Mouse (Mus musculus): ENCODE results near the gene Smim11. TPM values are rescaled to one million over a fixed set of nuclear protein-coding genes. Genes with fewer than 3 reads are reported as not detected.

Gene Smim11
- total RNA-seq (2022): 10 to 100 TPM; 52.1 to 83.0 (median 64.7) TPM

GRCm38 (mm10) chr16:92300649-92301411, at the start of gene Smim11:
Gene Smim11, plus strand, starts transcription at chr16:92301286.
- DNase-seq: peak; percentile 94

GRCm38 (mm10) chr16:92254316-92254715, 46.8 kb upstream of the Smim11 start:
- no peak for DNase-seq

DNA sequence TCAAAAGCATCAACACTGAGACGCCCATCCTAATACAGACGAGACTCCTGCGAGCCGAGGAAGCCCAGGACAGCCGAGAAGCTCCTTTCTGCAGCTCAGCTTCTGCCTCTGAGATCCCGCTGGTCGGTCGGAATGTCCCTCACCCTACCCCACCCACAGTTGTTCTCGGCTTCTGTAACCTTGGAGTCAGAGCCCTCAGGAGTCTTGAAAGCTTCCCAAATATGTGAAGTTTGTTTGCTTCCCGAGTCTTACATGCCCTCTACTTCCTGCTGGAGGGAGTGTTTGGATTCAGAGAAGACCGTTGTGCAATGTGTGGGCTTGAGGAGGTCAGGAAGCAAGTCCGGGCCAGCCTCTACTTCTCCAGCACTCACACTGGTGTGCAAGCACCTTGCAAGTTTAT, 33.2 kb upstream of the Smim11 start:
- no peak for DNase-seq

GRCm38 (mm10) chr16:92274516-92274915, 26.6 kb upstream of the Smim11 start:
- DNase-seq: no peak

GRCm38 (mm10) chr16:92275526-92275925, 25.6 kb upstream of the Smim11 start:
- DNase-seq: peak; percentile 70

DNA sequence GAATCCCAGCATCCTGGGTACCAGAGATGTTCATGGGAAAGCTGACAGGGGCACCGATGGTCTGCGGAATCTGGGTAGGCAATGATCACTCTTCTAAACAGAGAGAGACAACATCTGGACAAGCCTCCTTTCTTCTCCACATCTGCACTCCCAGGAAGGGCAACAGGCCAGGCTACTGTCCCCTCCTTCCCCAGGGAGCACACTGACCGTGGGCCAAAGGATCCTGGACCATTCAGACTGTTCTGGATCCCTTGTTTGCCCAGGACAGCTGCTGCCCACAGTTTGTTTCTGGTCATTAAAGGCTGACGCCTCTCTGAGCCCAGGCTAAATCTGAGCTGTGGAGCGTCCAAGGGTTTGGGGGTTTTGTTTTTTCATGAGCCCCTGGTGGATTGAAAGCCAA, 18.4 kb upstream of the Smim11 start:
- no peak for DNase-seq

- no peak for DNase-seq
These were observed 16.0 kb upstream of the Smim11 start for GRCm38 (mm10) chr16:92285068-92285467.

GRCm38 (mm10) chr16:92286609-92287008, 14.5 kb upstream of the Smim11 start:
- DNase-seq: peak; percentile 63

GRCm38 (mm10) chr16:92288778-92289177, 12.3 kb upstream of the Smim11 start:
- DNase-seq: no peak

- no peak for DNase-seq
These were observed 11.0 kb upstream of the Smim11 start for GRCm38 (mm10) chr16:92290045-92290444.

- DNase-seq: no peak
These were observed 9.0 kb upstream of the Smim11 start, which contains the start of gene Kcne2 for GRCm38 (mm10) chr16:92292101-92292500. Gene Kcne2, plus strand, starts transcription at chr16:92292389.

DNA sequence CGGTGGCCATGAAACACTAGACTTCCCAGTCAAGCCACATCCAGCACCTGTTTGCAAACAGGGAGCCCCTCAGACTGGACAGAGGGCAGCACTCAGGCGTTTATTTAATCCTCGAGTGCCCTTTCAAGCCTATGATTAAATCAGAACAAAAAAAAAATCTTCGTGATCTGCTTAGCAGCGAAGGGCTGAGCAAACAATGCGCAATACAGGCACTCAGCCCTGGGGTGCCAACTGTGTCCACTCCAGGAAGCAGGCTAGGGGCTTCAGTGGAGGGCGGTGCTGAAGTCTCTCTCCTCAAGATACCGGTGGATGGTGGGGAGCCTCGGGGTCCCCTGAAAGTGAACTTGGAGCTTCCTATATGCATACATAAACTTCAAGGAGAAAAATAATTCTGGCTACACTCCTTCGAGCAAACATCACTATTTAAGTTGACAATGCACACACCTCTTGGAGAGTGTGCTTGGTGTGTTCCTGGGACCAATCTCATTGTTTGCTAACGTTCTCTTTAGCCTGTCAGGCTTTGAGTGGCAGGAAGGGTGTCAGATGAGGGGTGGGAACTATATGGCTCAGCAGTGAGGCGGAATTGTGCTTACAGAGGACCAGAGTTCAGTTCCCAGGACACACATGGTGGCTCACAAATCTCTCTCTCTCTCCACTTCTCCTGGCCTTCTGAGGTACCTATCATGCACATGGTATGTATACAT, 6.7 kb upstream of the Smim11 start:
- no peak for DNase-seq

GRCm38 (mm10) chr16:92295328-92295727, 5.8 kb upstream of the Smim11 start:
- no peak for DNase-seq

- no peak for DNase-seq
These were observed 323 bp downstream of the Smim11 start for GRCm38 (mm10) chr16:92301412-92301806.

DNA sequence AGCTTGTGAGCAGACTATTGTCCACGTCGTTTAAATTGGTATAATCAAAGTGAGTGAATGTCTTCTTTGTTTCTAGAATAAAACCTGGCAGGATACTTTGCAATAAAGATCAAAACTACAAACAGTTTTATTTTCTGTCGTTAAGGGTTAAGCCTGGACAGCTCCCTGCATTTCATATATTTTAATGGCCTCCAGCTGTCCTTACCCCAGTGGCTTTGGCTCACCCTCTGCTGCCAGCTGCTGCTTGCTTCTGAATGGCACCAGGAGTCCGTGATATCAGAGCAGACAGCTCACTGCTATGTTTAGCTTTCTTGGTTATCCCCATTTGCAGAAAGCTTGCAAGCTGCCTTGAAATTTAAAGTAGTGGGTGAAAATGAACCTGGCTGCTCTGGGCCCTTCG, 903 bp downstream of the Smim11 start:
- DNase-seq: no peak

DNA sequence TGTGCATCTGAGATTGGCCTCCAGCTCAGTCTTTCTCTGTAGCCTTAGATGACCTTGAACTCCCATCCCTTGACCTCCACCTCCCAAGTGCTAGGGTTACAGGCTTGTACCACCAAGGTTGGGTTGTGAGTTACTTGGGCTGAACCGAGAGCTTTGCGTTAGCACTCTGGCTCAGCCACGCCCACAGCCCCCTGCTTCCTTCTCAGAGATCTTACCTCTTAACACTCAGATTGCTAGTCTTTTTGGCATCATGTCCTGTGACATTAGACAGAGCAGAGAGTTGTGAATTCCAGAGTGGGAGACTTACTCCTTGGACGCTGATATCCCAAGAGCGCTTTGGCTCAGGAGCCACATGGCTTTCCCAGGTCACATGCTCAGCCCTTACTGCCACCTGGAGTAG, 1.4 kb downstream of the Smim11 start:
- no peak for DNase-seq

DNA sequence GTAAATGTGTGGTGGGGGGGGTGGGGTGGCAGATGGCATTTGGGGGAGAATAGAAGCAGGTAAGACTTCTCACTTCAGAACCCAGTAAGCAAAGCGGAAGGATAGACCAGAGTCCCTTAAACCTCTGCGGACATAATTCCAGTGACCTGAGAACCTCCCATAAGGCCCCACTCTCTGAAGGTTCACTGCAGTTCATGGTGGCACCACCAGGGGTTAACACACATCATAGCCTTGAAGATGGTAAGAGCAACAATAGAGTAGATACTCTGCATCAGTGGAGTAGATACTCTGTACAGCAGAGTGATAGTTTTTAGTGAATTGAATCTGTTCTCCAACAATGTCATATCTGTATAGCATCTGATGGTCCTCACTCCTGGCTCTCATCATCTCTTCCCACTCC, 4.4 kb downstream of the Smim11 start:
- no peak for DNase-seq

- no peak for DNase-seq
These were observed 6.9 kb downstream of the Smim11 start for GRCm38 (mm10) chr16:92307947-92308346.

DNA sequence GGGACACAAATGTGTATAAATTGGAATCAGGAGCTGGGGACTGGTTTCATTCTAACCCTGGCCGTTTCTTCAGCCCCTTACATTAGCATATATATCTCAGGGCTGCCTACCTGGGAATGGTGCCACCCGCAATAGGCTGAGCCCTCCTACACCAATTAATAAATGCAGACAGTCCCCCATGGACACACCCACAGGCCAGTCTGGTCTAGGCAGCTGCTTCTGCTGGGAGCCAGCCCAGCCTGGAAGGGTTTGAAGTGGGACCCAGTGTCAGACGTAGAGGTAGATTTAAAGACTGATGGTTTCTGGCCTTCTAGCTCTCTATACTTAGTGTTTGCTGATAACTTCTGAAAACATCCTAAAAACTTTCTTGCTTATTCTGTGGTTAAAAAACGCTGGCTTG, 8.0 kb downstream of the Smim11 start:
- DNase-seq: no peak

GRCm38 (mm10) chr16:92313953-92314741, 13.1 kb downstream of the Smim11 start:
- no peak for DNase-seq

GRCm38 (mm10) chr16:92316049-92316738, 15.1 kb downstream of the Smim11 start:
- DNase-seq: peak; percentile 46

DNA sequence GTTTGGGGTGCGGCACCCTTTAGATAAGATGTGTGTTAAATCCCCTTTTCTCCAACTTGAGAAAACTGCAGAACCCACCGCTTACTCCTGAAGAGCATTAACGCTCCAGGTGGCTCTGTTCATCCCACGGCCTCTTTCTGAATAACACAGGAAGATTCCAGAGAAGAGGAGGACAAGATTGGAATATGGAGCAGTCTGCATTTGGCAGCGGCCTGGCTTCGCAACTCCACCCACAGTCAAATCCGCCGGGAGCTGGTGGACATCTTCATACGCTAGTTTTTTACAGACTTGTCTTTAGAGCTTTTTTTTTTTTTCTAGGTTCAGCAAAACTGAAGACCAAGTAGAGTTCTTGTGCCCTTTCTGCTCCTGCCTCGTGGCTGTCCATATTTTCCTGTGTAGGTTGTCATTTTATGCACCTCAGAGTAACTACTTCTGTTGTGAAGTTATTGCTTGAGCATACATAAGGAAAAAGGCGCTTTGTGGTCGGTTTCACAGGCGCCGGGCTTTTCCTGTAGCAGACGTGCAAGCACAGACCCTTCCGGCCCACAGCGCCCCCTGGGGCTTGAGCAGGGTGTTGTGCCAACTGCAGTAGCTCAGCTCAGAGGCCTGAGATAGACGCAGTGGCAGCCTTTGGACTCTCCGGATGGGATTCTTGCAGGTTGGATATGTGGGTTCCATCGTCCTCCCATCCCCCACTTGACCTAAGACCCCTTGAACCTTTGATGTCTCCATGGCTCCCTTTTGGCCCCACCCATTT, 18.4 kb downstream of the Smim11 start:
- DNase-seq: no peak
